ENCODE assay signal across 9 mouse cellular contexts in the genomic region with DNA sequence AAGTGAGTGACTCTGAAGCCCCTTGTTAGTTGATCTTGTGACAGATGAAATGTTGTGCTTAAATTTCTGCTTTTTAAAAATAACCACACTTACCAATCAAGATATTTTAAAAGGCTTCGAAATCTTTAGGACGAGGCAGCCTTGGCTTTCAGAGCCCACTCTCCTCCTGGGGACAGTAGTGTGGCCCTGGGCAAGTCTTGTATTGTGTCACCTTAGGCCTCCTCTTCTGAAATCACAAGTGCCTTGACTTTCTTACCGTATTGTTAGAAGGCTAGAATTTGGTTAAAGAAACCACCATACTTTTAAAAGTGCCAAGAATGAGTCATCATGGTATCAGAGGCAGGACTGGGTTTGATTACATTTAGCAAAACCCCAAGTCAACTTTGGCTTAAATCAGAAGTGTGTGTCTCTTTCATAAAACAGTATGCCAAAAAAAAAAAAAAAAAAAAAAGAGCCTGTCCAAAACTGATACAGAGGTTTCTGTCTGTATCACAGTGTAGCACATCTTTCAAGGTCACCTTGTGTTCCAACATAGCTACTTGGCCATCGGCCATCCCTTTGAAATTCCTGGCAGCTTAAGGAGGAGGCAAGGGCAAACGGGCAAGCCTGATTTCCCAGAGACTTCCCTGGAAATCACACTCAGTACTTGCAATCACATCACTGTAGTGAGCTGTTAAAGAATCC.
DNase-seq lines count a peak whose midpoint lies in the region; ATAC-seq and TF ChIP-seq lines count a peak whose summit lies in the region.
"Had no signal": no experiment of that assay in that cellular context is flagged by ENCODE, and none has a peak within 500 bp of the region (broad histone marks: within the 10 kb centered on the region; RNA-seq: fewer than 3 reads in every experiment).

No protein-coding gene starts in this region.

- no peak overlapping the region for H3K4me3 ChIP-seq in heart, embryonic 14.5 days (ENCODE audit: control insufficient read depth in 1 of 2, insufficient read depth in 1 of 2, low read depth in 1 of 2, low read length in 2 of 2)
- H3K4me3 ChIP-seq in lung, postnatal 0 days (ENCODE audit: low read depth, low read length): no peak overlapping the region
- H3K4me3 ChIP-seq: erythroblast, embryonic 14.5 days had no signal

- no peaks in the 10 kb centered on the region for H3K9me3 ChIP-seq in heart, embryonic 14.5 days (ENCODE audit: control insufficient read depth, low read length)
- H3K9me3 ChIP-seq in lung, postnatal 0 days (ENCODE audit: low read length): no peaks in the 10 kb centered on the region

- peak; percentile 64 for ATAC-seq in heart, embryonic 14.5 days (ENCODE audit: insufficient number of reproducible peaks, insufficient read depth, low FRiP score, low read depth)
- ATAC-seq in lung, postnatal 0 days: peak; percentile 8; the same call in 1 of the 2 replicates

- WGBS in heart, embryonic 14.5 days: 30% methylated on average over 5 of the region's 5 CpGs
- 31% methylated on average over 5 of the region's 5 CpGs for WGBS in lung, postnatal 0 days

- peaks cover 37 to 62% of the 10 kb centered on the region in 2 experiments for H3K4me1 ChIP-seq in heart, embryonic 14.5 days (ENCODE audit: control insufficient read depth in 2 of 2, insufficient read depth in 2 of 2, low read length in 2 of 2)
- H3K4me1 ChIP-seq in lung, postnatal 0 days (ENCODE audit: insufficient read depth, low read depth, low read length): peaks cover 37% of the 10 kb centered on the region; the same call in 1 of the 2 replicates

- no peaks in the 10 kb centered on the region for H3K27me3 ChIP-seq in heart, embryonic 14.5 days (ENCODE audit: control insufficient read depth, insufficient read depth, low read length)
- H3K27me3 ChIP-seq in lung, postnatal 0 days (replicated peaks; ENCODE audit: insufficient read depth, low read length): no peaks in the 10 kb centered on the region

- peak overlapping the region; percentile 85 to 93 for H3K27ac ChIP-seq in heart, embryonic 14.5 days (replicated peaks in 1 of 2; ENCODE audit: control insufficient read depth in 1 of 2, insufficient read depth in 1 of 2, low read depth in 2 of 2, low read length in 2 of 2)
- peak overlapping the region; percentile 51; the same call in 1 of the 2 replicates for H3K27ac ChIP-seq in lung, postnatal 0 days (ENCODE audit: low read length)

- peaks cover 39% of the 10 kb centered on the region for H3K36me3 ChIP-seq in heart, embryonic 14.5 days (ENCODE audit: control insufficient read depth, insufficient read depth, low read length)
- H3K36me3 ChIP-seq in lung, postnatal 0 days (ENCODE audit: insufficient read depth, low read length): no peaks in the 10 kb centered on the region

- intact Hi-C loops in left cerebral cortex, postnatal 10 days (cut with DNase I): no loop called here

- TF ChIP-seq CTCF in lung, postnatal 0 days (IDR thresholded peaks at IDR 0.05): no peak

- peak overlapping the region; percentile 25; the same call in 1 of the 2 replicates for H3K4me2 ChIP-seq in heart, embryonic 14.5 days (ENCODE audit: low read length)
- no peak overlapping the region for H3K4me2 ChIP-seq in lung, postnatal 0 days (replicated peaks; ENCODE audit: low read depth, low read length)

- peak; percentile 31; the same call in 1 of the 2 replicates for TF ChIP-seq EP300 in lung, postnatal 0 days (IDR thresholded peaks at IDR 0.05)

- peak; percentile 26 for DNase-seq in gastrocnemius, adult 18-20 months (ENCODE audit: low spot score)
- no peak for DNase-seq in gastrocnemius, postnatal 25 days
- DNase-seq in R1 (ENCODE audit: low read depth, low spot score): peak; percentile 40
- DNase-seq in lung, postnatal 0 days (ENCODE audit: low spot score): peak; percentile 49
- no peak for DNase-seq in layer of hippocampus, postnatal 14 days (ENCODE audit: low spot score in 2 of 2)
- no peak for DNase-seq in embryo, embryonic 10 days (ENCODE audit: low spot score)
- DNase-seq in left cerebral cortex, postnatal 10 days (ENCODE audit: extremely low spot score in 1 of 2, low spot score in 2 of 2): no peak

- peak overlapping the region; percentile 56 for H3K9ac ChIP-seq in heart, embryonic 14.5 days (ENCODE audit: low read length)
- no peak overlapping the region for H3K9ac ChIP-seq in lung, postnatal 0 days (replicated peaks; ENCODE audit: low read depth)

Comparison
In these comparisons a context has a peak if more than half of its experiments do, and no peak if none do; other contexts are left out.
1. DNase-seq: peak in gastrocnemius, adult 18-20 months (single experiment), R1 (single experiment) and lung, postnatal 0 days (single experiment); none in gastrocnemius, postnatal 25 days (single experiment), layer of hippocampus, postnatal 14 days (0 of 2), embryo, embryonic 10 days (single experiment) and left cerebral cortex, postnatal 10 days (0 of 2).